Mouse (Mus musculus) liver, postnatal 0 days (tissue): ENCODE results near the gene Gdap1l1. TPM values are rescaled to one million over a fixed set of nuclear protein-coding genes. Genes with fewer than 3 reads are reported as not detected.

Source experiments
- ATAC-seq: fragments of 200-750 bp; cut with Nextera tagmentation; 2 replicates; pipeline ENCODE4 v1.8.0; 2017; ENCODE audit warnings: mild to moderate bottlenecking, moderate library complexity
- DNase-seq: peaks from one replicate; pipeline ENCODE4 v3.0.0-alpha.2; 2016
- H3K27ac ChIP-seq: fragments of 300-500 bp; sonication (generic); 2 replicates; pipeline ENCODE4 v1.5.1; 2014; ENCODE audit warnings: antibody characterized with exemption, moderate library complexity, mild to moderate bottlenecking, low read depth
- H3K27me3 ChIP-seq: fragments of 300-500 bp; sonication (generic); 2 replicates; pipeline ENCODE4 v1.6.1; 2014; ENCODE audit warnings: low read length, control low read depth, mixed read lengths; ENCODE audit not compliant: insufficient read depth
- H3K36me3 ChIP-seq: fragments of 300-500 bp; sonication (generic); replicated peaks from 2 replicates; pipeline ENCODE4 v1.6.1; 2014; ENCODE audit warnings: mild to moderate bottlenecking, control low read depth, low read length, moderate library complexity, mixed read lengths; ENCODE audit not compliant: insufficient read depth
- H3K4me1 ChIP-seq: fragments of 300-500 bp; sonication (generic); 2 replicates; pipeline ENCODE4 v1.6.1; 2014; ENCODE audit warnings: antibody characterized with exemption, mild to moderate bottlenecking, control low read depth; ENCODE audit not compliant: insufficient read depth
- H3K4me2 ChIP-seq: fragments of 300-500 bp; sonication (generic); 2 replicates; pipeline ENCODE4 v1.6.1; 2014; ENCODE audit warnings: low read depth, mild to moderate bottlenecking, low read length, moderate library complexity, mixed read lengths
- H3K4me3 ChIP-seq: fragments of 300-500 bp; sonication (generic); 2 replicates; pipeline ENCODE4 v1.5.1; 2014; ENCODE audit warnings: low read depth, low read length
- H3K9ac ChIP-seq: fragments of 300-500 bp; sonication (generic); replicated peaks from 2 replicates; pipeline ENCODE4 v1.6.1; 2014; ENCODE audit warnings: mild to moderate bottlenecking, moderate library complexity
- H3K9me3 ChIP-seq: fragments of 300-500 bp; sonication (generic); 2 replicates; pipeline ENCODE4 v1.6.1; 2016; ENCODE audit warnings: mild to moderate bottlenecking, control low read depth, low read length, mixed read lengths
- CTCF ChIP-seq: sonication (generic); IDR thresholded peaks from 2 replicates; pipeline ENCODE4 v1.5.1; 2016; ENCODE audit warnings: antibody characterized with exemption, low read depth
- EP300 ChIP-seq: IDR thresholded peaks from 2 replicates; pipeline ENCODE4 v1.6.1; 2016; ENCODE audit warnings: antibody characterized with exemption, low read depth, mild to moderate bottlenecking
- WGBS: fragments of 180-500 bp; shearing (Covaris S2); extraction: QIAGEN DNeasy Blood & Tissue Kit; methylation state at CpG from one replicate; pipeline ENCODE4 v1.1.7; 2014; ENCODE audit not compliant: insufficient replicate concordance; 5-methylcytosine and 5-hydroxymethylcytosine counted together
- polyA plus RNA-seq: library from polyadenylated mRNA; unstranded; fragments of >200 nt; fragmentation: Nextera tagmentation; extraction: Ambion mirVana; gene quantifications from 2 replicates; pipeline ENCODE4 v1.2.1, GENCODE M21; 2015

Gdap1l1 gene
- polyA plus RNA-seq, 1 experiment from 2014 or later = not detected

DNA sequence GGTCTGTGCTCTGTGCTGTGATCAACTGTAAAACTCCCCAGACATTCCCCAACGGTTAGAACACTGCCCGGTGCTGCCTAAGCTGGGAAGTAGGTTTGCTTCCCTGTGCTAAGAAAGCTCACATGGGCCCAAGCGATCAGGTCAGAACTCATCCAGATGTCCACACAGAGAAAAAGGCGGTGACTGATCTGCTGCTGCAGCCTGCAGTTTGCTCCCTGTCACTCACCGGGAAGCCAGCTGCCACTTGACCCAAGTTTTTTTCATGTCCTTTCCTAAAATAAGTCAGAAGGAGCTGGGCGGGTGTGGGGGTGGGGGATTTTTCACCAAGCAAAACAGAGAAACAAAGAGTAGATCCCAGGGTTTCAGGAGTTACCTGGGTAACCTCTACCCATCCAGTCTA, 26.3 kb downstream of the Gdap1l1 start:
- Histone ChIP-seq H3K4me1 (no peaks in the 10 kb centered on the region), H3K27me3 (no peaks in the 10 kb centered on the region), H3K9me3 (no peaks in the 10 kb centered on the region), H3K9ac (no peak overlapping the region), H3K4me2 (no peak overlapping the region), H3K27ac (no peak overlapping the region), H3K36me3 (peaks cover 8% of the 10 kb centered on the region), H3K4me3 (no peak overlapping the region)
- ATAC-seq = no peak
- TF ChIP-seq CTCF = no peak
- TF ChIP-seq EP300 = no peak
- DNase-seq = no peak
- 69% methylated on average over 6 of the region's 6 CpGs for WGBS

DNA sequence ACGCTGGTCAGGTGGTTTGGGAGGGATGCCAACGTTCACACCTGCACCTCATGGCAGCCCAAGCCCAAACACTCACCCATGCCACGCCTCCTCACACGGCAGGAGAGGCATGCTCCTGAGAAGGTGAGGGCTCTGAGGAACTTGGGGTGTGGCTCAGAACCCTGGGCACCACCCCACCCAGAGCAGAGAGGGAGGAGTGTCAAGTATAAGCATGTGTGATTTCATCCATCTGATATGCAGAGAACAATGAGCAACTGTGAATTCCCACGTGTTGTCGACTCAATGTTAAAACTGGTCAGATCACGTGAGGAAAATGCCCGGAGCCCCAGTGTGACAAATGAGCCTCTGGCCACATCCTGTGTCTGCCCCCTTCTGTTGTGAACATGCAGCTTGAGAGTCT, 28.5 kb downstream of the Gdap1l1 start:
- Histone ChIP-seq H3K27me3 (no peaks in the 10 kb centered on the region), H3K27ac (no peak overlapping the region), H3K9ac (no peak overlapping the region), H3K4me1 (peaks cover 7% of the 10 kb centered on the region; the same call in 1 of the 2 replicates), H3K4me3 (no peak overlapping the region), H3K4me2 (no peak overlapping the region), H3K9me3 (no peaks in the 10 kb centered on the region), H3K36me3 (peaks cover 11% of the 10 kb centered on the region)
- WGBS = 63% methylated on average over 8 of the region's 8 CpGs
- TF ChIP-seq EP300 (no peak), CTCF (no peak)
- ATAC-seq = no peak
- DNase-seq = no peak

DNA sequence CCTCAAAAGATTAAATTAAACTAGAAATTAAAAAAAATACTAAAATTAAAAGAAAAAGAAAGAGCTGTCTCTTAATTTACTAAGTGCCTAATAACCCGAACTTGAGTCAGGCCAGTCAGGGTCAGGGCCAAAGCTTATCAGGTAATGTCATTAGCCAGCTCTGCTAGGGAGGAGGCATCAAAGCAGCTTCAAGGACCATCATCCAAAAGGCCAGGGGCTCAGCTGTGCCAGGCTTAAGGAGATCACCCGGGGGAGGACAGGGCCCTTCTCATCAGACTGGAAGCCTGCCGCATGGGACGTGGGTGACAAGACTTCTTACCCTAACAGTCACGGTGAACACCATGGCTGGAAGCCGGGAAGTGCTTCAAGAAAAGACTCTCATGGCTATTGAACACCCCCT, 29.3 kb downstream of the Gdap1l1 start:
- WGBS = 81% methylated on average over 6 of the region's 6 CpGs
- Histone ChIP-seq H3K4me2 (no peak overlapping the region), H3K36me3 (peaks cover 11% of the 10 kb centered on the region)

DNA sequence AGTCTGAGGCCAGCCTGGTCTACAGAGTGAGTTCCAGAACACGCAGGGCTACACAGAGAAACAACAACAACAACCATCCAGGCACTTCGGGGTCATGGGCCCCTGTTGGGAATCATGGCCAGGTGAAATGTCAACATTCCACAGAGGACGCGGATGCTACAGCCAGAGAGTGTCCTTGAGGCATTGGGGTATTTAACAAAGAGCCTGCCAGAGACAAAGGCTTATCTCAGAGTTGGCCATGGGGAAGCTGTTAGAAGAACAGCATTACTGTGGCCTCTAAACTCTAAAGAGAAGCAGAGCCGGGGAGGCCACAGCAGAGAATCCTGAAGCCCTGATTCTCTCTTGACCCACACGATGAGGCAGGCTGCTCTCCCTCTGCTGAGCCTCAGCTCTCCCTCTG, 30.6 kb downstream of the Gdap1l1 start:
- no peaks in the 10 kb centered on the region for H3K27me3 ChIP-seq
- no peak overlapping the region for H3K9ac ChIP-seq
- H3K4me2 ChIP-seq = no peak overlapping the region
- peaks cover 7% of the 10 kb centered on the region; the same call in 1 of the 2 replicates for H3K4me1 ChIP-seq
- TF ChIP-seq EP300 (no peak), CTCF (no peak)
- H3K4me3 ChIP-seq = no peak overlapping the region
- no peaks in the 10 kb centered on the region for H3K9me3 ChIP-seq
- peaks cover 11% of the 10 kb centered on the region for H3K36me3 ChIP-seq
- ATAC-seq = no peak
- no peak overlapping the region for H3K27ac ChIP-seq
- WGBS = 80% methylated on average over 6 of the region's 6 CpGs
- no peak for DNase-seq

More for the DNA sequence above, 29.3 kb downstream of the Gdap1l1 start:
- ATAC-seq (no peak), DNase-seq (no peak)
- no peaks in the 10 kb centered on the region for H3K27me3 ChIP-seq
- no peak overlapping the region for H3K4me3 ChIP-seq
- H3K9me3 ChIP-seq = no peaks in the 10 kb centered on the region
- TF ChIP-seq CTCF (no peak), EP300 (no peak)
- peaks cover 7% of the 10 kb centered on the region; the same call in 1 of the 2 replicates for H3K4me1 ChIP-seq
- H3K9ac ChIP-seq = no peak overlapping the region
- H3K27ac ChIP-seq = no peak overlapping the region

DNA sequence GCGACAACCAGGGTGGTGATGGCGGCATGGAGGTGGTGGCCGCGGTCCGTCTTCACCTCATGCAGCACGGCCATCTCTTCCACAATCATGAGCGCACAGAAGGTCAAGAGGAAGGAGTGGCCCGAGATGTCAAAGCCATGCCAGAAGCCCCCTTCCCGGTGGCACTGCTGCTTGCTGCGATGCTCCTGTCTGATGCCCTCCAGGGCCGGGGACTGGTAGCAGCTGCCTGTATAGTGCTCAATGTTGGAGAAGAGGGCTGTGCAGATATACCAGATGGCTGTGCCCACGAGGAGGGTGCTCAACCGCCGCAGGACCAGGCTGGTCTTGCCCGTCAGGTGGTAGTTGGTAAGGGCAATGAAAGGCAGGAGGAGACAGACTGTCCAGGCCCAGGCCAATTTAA, 31.4 kb downstream of the Gdap1l1 start:
- 86% methylated on average over 15 of the region's 15 CpGs for whole genome bisulfite sequencing
- Histone ChIP-seq H3K4me3 (no peak overlapping the region), H3K9ac (no peak overlapping the region), H3K36me3 (peaks cover 11% of the 10 kb centered on the region), H3K4me1 (peaks cover 7% of the 10 kb centered on the region; the same call in 1 of the 2 replicates), H3K9me3 (no peaks in the 10 kb centered on the region), H3K4me2 (no peak overlapping the region), H3K27me3 (no peaks in the 10 kb centered on the region), H3K27ac (no peak overlapping the region)
- no peak for ATAC-seq
- no peak for DNase-seq
- TF ChIP-seq EP300 = no peak
- TF ChIP-seq CTCF = no peak

DNA sequence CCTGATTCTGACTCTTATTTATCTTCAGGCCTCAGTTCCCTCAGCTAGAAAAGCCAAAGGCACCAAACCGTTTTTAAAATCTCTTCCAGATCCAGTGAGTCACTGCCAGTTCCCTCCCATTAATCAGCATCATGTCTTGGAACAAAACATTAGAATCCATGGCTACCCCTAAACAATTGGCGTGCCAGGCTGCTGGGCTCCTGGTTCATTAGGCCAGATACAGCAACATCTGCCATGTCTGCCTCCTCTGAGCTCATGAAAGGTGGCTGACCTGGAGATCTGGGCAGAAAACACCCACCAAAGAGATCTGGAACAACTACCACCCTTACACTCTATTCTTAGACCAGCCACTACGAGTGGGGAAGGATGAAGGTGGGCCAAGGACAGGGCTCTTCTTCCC, 32.9 kb downstream of the Gdap1l1 start:
- DNase-seq = no peak
- no peaks in the 10 kb centered on the region for H3K27me3 ChIP-seq
- H3K4me2 ChIP-seq = peak overlapping the region; percentile 91
- no peaks in the 10 kb centered on the region for H3K9me3 ChIP-seq
- no peak for TF ChIP-seq CTCF
- TF ChIP-seq EP300 = no peak
- H3K36me3 ChIP-seq = peaks cover 11% of the 10 kb centered on the region
- 83% methylated on average over 3 of the region's 3 CpGs for WGBS
- H3K4me3 ChIP-seq = peak overlapping the region; percentile 77
- no peak for ATAC-seq
- peak overlapping the region; percentile 78 for H3K9ac ChIP-seq
- peak overlapping the region; percentile 73 for H3K27ac ChIP-seq
- peaks cover 7% of the 10 kb centered on the region; the same call in 1 of the 2 replicates for H3K4me1 ChIP-seq
